Mouse (Mus musculus) mouse trophoblast stem cell (cell line): ENCODE measurements around the gene Itprid1.

ENCODE experiments used
- in situ Hi-C, 2 experiments: fragments of 300-500 bp; cut with MseI, MboI; formaldehyde crosslinking; loops; 2 replicates in 1 of 2; 3 replicates in 1 of 2; pipeline ENCODE4 v1.15.1; 2025

Gene Itprid1

DNA sequence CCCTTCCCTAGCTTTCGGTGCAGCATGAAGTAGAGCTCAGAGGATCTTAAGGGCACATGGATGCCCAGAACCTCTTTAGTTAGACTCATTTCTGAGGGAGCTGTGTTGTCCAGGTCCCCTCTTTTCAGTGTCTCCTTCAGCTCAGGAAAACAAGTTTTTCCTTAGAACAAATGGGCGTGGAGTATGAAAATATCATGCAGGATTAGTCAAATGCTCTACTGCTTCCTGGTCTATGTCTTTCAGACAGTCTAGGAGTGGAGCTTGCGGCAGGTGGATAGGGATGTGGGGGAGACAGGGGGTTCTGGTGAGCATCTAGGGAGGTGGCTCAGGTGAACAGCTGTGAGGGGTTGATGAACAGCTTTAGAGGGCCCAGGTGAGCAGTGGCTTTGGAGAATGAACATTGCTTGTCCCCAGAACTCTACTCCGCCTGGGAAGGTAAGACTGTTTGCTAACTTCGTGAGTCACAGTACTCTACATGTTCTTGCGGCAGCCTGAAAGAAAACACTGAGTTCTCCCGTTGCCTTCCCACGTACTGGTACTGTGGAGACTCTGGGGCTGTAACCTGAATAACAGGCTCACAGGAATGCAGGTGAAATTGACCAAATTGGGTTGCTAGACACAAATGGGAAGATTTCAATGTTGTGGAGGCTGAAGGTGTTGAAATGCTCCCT is at the start of gene Itprid1:
TSS of gene Itprid1 (plus strand) at position 246 of the 671 bp plus-strand sequence.
- in situ Hi-C loops: no loop called here

DNA sequence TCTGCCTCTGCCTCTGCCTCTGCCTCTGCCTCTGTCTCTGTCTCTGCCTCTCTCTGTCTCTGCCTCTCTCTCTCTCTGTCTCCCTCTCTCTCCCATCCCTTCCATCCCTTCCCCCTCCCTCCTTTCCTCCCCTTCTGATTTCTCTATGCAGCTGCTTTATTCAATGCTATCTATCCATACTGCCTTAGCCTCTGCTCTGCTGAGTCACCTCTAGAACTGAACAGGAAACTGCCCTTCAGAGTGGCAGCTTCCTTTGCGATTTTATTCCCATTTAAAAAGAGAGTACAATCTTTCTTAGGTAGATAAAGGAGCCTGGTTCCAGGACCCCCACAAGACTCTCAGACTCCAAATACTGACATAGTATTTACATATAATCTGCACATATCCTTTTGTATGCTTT is 47.1 kb upstream of the Itprid1 start:
- in situ Hi-C loops: no loop called here

DNA sequence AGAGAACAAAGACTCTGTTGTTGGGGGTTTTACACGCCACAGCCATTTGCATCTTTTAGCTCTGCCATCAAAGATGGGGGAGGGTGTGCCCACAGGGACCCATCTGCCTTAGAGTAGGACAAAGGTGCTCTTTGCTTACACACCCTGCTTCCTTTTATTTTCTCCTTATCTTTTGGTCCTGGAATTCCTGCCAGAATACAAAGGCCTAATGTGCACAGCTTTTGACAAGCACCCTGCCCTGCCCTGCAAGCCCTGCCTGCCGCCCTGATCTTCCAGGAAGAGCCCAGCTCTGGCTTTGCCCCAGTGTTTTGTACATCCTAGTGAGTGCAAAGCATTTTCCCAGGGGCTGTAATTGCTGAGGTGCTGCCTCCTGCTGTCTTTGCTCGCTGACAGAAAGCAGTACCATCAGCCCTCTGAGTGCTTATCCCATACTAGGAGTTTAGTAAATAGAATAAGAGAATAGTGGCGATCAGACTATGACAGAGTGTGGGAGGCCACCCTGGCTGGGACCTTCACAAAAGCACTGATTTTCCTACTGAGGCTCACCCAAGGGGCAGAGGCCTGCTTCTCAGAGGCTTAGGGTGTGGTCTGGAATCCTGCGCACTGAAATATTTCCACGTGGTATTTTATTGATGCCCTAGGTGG is 44.7 kb upstream of the Itprid1 start:
- in situ Hi-C loops: no loop called here

- in situ Hi-C loops: no loop called here
These were observed 44.2 kb upstream of the Itprid1 start for GRCm38 (mm10) chr6:55792536-55792935.

- in situ Hi-C loops: no loop called here
These were observed 34.0 kb upstream of the Itprid1 start for GRCm38 (mm10) chr6:55802686-55803085.

DNA sequence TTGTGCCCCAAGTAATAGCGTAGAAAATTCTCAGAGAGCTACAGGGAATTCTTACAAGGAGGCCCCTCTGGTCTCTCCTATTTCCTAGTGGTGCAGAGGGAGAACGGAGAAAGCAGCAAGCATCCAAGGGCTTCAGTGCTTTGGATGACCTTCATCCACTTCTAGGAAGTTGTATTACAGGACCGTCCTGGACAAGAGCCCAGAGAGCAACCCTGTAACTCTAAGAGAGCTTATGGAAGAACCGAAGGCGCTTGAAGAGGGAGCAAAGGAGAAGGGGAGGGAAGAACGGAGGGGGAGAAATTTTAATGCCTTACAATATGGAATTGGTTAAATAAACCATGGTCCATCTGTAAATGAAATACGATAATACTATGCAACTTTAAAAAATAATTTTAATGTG is 33.3 kb upstream of the Itprid1 start:
- in situ Hi-C loops: no loop called here

GRCm38 (mm10) chr6:55803991-55804680 is 32.6 kb upstream of the Itprid1 start:
- in situ Hi-C loops: no loop called here

GRCm38 (mm10) chr6:55804681-55805000 is 32.1 kb upstream of the Itprid1 start:
- in situ Hi-C loops: no loop called here

DNA sequence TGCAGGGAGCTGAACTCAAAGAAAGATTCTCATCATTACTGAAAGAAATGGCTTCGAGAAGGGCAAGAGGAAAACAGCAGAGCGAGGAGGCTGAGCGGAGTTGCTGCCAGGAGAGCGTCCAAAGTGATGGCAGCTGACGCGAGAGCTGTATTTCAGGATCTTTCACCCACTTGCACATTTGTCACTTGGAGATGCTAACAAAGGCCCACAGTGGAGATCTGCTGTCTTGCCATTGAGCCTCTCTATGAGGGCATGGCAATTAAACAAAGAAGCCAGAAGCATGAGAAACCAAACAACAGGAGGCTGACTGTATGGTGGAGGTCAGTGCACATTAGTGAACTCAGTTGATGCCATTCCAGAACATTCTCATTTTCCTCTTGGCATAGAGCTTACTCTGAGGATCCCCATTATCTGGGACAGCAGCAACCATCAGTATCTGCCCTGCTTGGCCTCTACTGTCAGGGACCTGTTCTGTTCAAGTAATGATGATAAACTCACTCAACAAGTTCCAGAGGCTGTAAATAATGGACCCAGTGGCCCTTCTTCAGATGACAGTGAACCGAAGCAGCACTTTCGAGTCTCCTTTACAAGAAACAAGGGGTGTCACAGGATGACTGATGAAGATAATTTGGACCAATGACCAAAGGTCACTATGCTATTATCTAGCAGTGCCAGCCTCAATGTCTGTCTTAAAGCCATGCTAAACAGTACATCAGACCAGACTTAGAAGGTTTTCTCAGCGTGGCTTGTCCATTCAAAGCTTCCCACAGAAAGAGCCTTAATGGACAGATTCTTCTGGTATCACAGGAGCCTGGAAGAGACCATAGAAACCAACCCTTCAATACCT is 31.2 kb upstream of the Itprid1 start:
- in situ Hi-C loops: no loop called here

- in situ Hi-C loops: no loop called here
These were observed 30.2 kb upstream of the Itprid1 start for GRCm38 (mm10) chr6:55806537-55806936.

DNA sequence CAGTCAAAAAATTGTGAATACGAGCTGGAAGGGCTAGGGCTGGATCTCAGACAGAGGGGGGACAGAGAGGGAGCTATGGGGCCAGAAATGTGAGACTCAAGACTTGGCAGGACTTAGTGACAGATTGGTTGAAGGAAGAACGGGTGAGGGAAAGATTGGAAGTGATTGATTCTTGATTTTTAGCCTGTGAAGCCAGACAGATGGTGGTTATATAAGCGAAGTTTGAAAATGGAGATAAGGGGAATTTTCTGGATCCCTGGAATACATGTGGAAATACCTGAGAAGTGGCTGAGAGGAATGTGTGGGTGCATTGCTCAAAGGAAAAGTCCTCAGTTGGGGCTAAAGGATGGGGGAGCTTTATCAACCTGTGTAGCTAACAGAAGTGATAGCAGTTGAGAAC is 28.0 kb upstream of the Itprid1 start:
- in situ Hi-C loops: no loop called here

- in situ Hi-C loops: no loop called here
These were observed 25.5 kb upstream of the Itprid1 start for GRCm38 (mm10) chr6:55811153-55811552.

- in situ Hi-C loops: no loop called here
These were observed 24.3 kb upstream of the Itprid1 start for GRCm38 (mm10) chr6:55812353-55812752.

GRCm38 (mm10) chr6:55814184-55814926 is 22.3 kb upstream of the Itprid1 start:
- in situ Hi-C loops: no loop called here

DNA sequence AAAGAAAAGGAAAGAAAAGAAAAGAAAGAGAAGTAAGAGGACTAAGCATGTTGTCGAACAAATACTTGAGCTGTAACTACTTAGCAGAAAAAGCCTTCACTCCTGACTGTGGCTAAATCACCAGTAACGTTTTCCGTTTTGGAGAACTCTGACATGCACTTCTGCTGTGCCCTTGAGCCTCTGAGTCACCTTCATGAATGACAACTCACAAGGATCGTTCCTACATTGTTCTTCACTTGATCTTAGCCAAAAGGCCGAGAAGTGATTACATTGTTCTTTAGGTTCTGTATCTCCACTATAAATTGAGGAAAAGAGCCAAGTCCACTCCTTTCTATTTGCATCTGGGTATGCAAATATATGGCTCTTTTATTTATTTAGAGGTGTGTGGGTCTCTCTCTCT is 19.8 kb upstream of the Itprid1 start:
- in situ Hi-C loops: no loop called here

GRCm38 (mm10) chr6:55829722-55830121 is 7.0 kb upstream of the Itprid1 start:
- in situ Hi-C loops: no loop called here

DNA sequence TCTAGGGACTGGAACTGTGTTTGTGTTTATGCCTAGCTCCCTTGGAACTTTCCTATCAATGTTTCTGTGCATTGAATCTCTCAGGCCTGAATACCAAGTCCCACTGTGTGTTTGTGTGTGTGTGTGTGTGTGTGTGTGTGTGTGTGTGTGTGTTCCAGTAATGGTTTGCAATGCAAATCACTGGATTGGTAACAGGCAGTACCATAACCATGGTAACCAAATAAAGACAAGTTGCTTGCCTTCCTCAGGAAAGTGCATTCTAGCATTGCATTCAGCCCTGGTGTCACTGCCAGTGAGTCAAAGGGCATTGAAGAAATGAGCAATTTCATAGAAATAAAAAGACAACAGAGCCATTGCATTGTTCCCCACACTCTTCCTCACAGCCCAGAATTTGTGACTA is 15.9 kb downstream of the Itprid1 start:
- in situ Hi-C loops: no loop called here

DNA sequence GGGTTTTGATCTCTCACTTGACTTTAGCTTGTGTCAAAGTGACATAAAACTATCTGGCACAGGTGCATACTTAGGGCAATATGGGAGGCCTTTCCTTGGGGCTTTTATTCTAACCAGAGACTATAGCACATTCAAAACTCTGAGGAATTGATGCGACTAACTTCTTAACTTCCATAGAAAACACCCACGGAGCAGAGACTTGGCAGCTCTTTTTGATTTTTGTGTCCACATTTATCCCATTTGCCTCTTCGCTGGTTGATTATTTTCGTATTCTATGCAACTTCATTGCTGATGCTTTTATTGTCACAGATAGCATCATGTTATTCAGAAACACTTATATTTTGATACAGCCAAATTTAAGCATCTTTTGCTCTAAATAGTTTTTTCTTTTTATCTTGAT is 19.4 kb downstream of the Itprid1 start:
- in situ Hi-C loops: no loop called here

DNA sequence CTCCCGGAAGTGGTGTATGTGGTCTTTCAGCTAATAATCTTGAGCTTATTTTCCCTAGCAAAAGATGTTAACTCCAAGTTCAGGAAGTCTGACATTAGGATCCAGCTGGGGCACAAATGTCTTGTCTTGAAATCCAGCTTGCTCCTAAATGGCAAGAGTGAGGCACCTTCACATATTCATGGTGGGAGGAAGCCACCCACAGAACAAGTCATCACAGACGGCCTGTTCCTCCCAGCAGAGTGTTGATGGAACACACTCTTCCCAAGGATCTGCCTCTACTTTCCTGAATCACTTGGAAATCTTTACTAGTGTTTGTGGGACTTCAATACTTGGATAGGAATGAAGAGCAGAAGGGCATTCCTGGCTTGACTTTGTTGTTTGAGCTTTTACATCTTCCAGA is 28.5 kb downstream of the Itprid1 start:
- in situ Hi-C loops: no loop called here

- in situ Hi-C loops: no loop called here
These were observed 42.8 kb downstream of the Itprid1 start for GRCm38 (mm10) chr6:55879356-55879960.

GRCm38 (mm10) chr6:55880886-55881285 is 44.2 kb downstream of the Itprid1 start:
- in situ Hi-C loops: no loop called here
